Mouse (Mus musculus): ENCODE measurements around the gene Pdzd2.

Pdzd2 gene

DNA sequence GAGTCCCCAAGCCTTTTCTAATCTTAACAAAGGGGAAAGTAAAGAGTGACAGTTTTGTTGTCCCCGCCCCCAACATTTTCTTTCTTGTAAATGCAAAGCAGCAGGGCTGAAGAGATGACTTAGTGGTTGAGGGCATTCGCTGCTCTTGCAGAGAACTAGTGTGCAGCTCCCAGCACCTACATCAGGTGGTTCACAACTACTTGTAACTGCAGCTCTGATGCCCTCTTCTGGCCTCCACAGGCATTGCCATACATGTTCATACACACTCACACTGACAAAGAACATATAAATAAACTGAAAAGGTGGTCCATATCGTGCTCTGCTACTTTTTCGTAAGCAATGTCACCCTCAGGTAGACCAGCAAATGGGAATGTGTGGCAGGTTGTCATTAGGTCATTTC lies 116.2 kb downstream of the Pdzd2 start:
- DNase-seq (ENCODE audit: low read depth, low spot score): peak; percentile 45

DNA sequence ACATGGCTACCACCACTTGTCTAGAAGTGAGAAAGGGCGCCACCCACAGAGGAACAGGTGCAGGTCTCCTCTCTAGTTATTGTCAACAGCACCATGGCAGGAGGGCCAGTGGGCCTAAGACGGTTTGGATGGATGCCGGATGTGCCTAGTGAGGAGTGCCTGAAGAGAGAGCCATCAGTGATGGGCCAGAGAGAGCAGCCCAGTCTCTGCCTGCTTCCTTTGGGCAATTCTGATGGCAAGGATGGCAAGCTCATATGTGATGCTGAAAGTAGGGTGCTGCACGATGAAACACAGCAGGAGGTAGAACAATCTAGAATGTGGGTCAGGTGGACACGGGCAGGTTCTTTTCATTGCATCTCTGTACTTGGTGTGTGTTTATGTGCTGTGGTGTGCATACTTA lies 117.0 kb downstream of the Pdzd2 start:
- no peak for DNase-seq (ENCODE audit: low read depth, low spot score)

DNA sequence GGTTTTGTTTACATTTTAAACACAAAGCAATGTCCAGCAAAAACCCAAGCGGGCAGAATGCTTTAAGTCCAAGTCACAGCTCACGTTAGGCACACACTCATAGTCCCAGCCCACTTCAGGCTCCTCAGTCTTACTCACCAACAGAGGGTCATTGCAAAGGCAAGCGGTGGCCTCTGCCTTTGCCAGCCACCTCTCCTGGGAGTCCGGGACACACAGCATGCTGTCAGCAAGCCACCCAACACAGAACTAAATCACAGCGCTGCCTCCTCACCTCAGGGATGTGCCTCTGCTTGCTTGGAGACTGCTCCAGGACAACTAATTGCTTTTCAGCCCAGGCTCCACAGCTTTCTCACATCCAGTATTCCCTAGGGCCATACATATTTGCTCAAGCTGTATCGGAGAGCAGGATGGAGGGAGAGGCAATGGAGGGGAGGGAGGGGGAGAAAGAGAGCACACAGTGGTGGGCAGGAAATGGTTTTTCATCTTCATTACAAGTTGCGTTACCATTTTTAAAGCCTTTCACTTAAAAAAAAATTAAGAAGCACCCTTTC lies 117.6 kb downstream of the Pdzd2 start:
- no peak for DNase-seq (ENCODE audit: low read depth, low spot score)

GRCm38 (mm10) chr15:12619273-12619672 lies 120.5 kb downstream of the Pdzd2 start:
- DNase-seq (ENCODE audit: low read depth, low spot score): no peak

- no peak for DNase-seq (ENCODE audit: low read depth, low spot score)
Observed at GRCm38 (mm10) chr15:12617651-12618050, 122.1 kb downstream of the Pdzd2 start.

DNA sequence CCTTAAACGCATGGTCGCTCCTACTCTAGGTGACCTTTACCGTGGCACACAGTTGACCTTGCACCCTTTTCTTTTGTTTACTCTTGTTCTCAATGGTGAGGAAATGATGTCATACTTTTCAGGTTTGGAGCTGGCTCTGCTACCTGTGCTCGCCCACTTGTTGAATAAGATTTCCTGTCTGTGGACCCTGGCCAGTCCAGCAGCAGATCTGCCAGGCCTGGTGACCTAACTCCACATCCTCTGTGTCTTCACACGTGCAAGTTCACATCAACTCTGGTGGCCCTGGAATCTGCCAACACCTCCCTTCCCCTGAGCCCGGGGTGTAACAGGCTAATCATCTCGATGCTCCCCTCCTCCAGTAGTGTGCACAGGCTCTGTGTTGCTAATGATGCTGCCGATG lies 122.5 kb downstream of the Pdzd2 start:
- no peak for DNase-seq (ENCODE audit: low read depth, low spot score)

DNA sequence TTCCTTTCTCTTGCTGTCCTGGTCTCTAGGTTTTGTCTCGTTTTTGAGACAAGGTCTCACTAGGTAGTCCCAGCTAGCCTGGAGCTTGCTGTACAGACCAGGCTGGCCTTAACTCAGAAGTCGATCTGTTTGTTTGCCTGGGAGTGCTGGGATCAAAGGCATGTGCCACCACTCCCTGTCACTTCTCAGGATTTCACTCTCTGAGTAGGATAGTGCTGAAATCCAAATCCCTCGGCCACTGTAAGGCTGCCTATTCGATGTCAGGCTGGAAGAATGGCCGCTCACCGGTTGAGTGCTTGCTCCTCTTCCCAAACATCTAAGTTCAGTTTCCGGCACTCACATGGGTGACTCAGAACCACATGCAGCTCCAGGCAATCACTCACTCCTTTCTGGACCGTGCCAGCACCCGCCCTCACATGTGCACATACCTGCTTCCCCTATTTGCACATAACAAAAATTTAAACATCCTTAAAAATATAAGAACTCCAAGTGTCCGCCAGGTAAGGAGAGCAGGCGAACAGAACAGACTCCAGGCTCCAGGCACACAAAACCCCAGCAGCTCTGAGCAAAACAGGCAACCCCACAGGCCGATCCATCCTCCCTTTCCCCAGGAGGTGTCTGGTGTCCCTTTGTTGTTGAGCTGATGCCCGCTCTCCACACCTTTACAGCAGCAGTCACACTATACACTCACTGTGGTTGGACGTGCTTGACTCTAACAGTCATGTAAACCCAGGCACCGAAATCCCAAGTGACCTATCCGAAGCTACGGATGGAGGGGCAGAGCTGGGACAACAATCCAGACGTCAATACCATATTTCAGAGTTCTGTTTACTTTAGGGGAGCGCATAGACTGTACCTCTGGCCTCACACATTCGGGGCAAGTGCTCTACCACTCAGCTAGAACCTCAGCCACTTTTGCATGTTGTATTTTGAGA lies 124.5 kb downstream of the Pdzd2 start:
- DNase-seq (ENCODE audit: low read depth, low spot score): no peak

- DNase-seq (ENCODE audit: low read depth, low spot score): no peak
Observed at GRCm38 (mm10) chr15:12614011-12614410, 125.7 kb downstream of the Pdzd2 start.

DNA sequence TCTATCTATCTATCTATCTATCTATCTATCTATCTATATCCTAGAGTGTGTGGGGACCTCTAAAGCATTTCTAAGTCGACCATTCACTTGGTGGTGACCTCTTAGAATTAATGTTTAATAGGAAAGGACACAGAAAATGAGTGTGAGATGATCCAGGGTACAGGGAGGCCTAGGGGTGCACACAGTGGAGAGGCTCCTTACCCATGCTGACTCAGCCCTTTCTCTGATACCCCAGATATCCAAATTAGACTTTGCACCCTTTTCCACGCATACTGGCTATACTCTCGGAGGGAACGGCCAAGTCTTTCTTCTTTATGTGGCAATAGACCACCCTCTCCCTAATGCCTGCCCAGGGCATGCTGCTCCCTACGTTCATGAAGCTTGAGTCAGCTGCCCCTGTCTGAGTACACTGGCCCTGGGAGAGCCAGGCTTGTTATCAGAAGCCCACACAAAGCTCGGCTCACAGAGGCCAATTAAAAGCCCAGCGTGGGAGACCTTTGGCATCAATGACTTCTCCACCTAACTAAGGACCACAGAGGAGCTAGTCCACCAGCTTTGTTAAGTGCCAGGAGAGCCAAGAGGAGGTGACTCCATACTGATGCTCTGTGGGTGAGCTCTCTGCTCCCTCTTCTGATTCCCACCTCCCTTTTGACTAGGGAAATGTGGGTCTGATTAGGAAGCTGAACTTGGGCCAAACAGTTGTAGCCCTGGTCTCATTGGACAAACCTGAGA lies 126.6 kb downstream of the Pdzd2 start:
- DNase-seq (ENCODE audit: low read depth, low spot score): no peak

DNA sequence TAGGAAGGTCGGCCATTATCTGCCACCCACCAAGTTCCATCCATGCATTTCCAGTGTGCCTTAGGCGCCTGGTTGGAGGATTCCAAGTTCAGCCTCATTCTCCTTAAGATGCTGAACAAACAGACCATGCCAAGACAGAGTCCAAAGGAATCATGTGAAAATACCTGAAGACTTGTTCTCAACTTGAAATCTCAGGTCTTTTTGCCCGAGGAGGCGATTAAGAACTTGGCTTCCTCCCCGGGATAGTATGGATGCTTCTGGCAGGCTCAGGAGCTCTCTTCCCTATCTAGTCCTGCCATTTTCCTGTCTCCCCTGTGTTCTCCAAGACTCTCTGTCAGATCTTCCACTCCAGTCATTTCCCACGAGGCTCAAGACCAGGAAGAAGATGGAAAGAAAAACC lies 131.6 kb downstream of the Pdzd2 start:
- DNase-seq (ENCODE audit: low read depth, low spot score): no peak

GRCm38 (mm10) chr15:12606306-12606705 lies 133.4 kb downstream of the Pdzd2 start:
- DNase-seq (ENCODE audit: low read depth, low spot score): no peak

- DNase-seq (ENCODE audit: low read depth, low spot score): no peak
Observed at GRCm38 (mm10) chr15:12605239-12605993, 134.3 kb downstream of the Pdzd2 start.

- peak; percentile 38 for DNase-seq (ENCODE audit: low read depth, low spot score)
Observed at GRCm38 (mm10) chr15:12603674-12604073, 136.1 kb downstream of the Pdzd2 start.

GRCm38 (mm10) chr15:12593094-12593493 lies 146.6 kb downstream of the Pdzd2 start:
- no peak for DNase-seq (ENCODE audit: low read depth, low spot score)

DNA sequence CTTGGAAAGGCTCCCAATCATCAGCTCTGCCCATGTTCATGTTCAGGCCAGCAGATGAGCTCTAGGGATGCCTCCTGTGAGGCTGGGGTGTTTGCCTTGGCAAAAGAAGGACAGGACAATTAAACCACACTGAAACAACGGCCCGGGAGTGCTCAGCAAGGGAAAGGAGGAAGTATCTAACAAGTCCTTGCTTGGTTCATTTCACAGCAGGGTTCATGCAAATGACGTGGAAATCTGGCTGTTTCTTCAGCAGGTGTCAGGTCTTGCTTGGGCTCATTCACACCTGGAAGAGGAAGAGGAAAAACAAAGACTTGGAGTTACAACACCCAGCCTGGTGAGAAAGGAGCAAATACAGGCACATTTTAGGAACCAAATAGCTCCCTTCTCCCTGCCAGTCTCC lies 147.1 kb downstream of the Pdzd2 start:
- no peak for DNase-seq (ENCODE audit: low read depth, low spot score)

DNA sequence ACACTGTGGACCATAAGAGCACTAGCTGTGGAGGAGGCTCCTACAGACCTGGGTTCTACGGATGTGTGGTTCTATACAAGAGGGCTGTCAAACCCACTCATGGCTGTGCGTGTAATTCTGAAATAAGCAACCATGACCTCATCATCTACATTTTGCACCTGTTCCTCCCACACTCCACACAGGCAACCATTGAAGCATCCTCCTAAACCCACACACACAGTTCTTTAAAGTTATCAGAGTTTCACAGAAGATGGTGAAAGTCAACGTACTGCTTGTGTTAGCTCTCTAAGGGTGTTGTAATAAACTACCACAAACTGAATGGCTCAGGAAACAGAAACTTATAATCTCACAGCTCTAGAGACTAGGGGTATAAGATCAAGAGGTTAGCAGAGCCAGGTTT lies 151.1 kb downstream of the Pdzd2 start:
- no peak for DNase-seq (ENCODE audit: low read depth, low spot score)

- no peak for DNase-seq (ENCODE audit: low read depth, low spot score)
Observed at GRCm38 (mm10) chr15:12586852-12587424, 152.8 kb downstream of the Pdzd2 start.

GRCm38 (mm10) chr15:12586154-12586553 lies 153.6 kb downstream of the Pdzd2 start:
- peak; percentile 80 for DNase-seq (ENCODE audit: low read depth, low spot score)

DNA sequence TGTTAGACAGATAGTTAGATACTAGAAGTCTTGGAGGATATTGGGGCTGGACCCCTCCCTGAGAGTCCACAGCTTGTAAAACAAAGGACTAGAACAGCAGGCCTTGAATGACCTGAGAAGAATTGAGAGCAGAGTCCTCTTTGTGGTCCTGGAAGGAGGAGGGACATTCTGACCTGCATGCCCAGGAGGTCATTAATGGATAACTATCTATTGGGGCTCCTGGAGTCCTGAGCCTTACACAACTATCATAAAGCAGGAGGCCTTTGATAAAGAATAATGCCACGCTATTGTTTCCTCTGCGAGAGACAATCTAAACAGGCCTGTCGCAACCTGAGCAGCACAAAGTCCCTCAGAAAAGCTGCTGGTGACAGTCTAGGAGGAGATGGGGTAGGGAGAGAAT lies 156.7 kb downstream of the Pdzd2 start:
- no peak for DNase-seq (ENCODE audit: low read depth, low spot score)

- DNase-seq (ENCODE audit: low read depth, low spot score): no peak
Observed at GRCm38 (mm10) chr15:12582471-12582870, 157.3 kb downstream of the Pdzd2 start.

- no peak for DNase-seq (ENCODE audit: low read depth, low spot score)
Observed at GRCm38 (mm10) chr15:12579196-12579595, 160.5 kb downstream of the Pdzd2 start.

Data from ZHBTc4 (cell line).